Mouse (Mus musculus) activated CD4-positive, CD25-positive, alpha-beta regulatory T cell, adult 4 months (primary cell): ENCODE measurements around the gene Tbce. TPM values are rescaled to one million over a fixed set of nuclear protein-coding genes. Genes with fewer than 3 reads are reported as not detected.
"Not testable (repeated sequence)": the region's sequence is repeated elsewhere in the genome, so short reads cannot be mapped to it uniquely, and the experiment has no call there.

ENCODE experiments used
- ATAC-seq: one replicate; pipeline ENCODE4 v1.8.0; 2017
- polyA plus RNA-seq, 2 experiments: library from polyadenylated mRNA; unstranded; fragments of 100-300 nt; shearing (Covaris generic); gene quantifications; one replicate each; pipeline ENCODE4 v1.2.1; 2017

Tbce gene
- polyA plus RNA-seq, 2 experiments from 2014 or later = 75.9 to 78.6 TPM

GRCm38 (mm10) chr13:14033309-14034072, 5.9 kb downstream of the Tbce start:
- no peak for ATAC-seq

- ATAC-seq = no peak
Observed at GRCm38 (mm10) chr13:14026154-14026820, 13.2 kb downstream of the Tbce start.

- ATAC-seq = no peak
Observed at GRCm38 (mm10) chr13:14025554-14025953, 13.9 kb downstream of the Tbce start.

- not testable (repeated sequence) for ATAC-seq
Observed at GRCm38 (mm10) chr13:14021417-14021816, 18.0 kb downstream of the Tbce start.

- no peak for ATAC-seq
Observed at GRCm38 (mm10) chr13:14018852-14019251, 20.6 kb downstream of the Tbce start.

GRCm38 (mm10) chr13:14018283-14018682, 21.2 kb downstream of the Tbce start:
- ATAC-seq = no peak

- ATAC-seq = no peak
Observed at GRCm38 (mm10) chr13:14015609-14016008, 23.8 kb downstream of the Tbce start.

GRCm38 (mm10) chr13:14014540-14014939, 24.9 kb downstream of the Tbce start:
- ATAC-seq = no peak

GRCm38 (mm10) chr13:14014001-14014400, 25.4 kb downstream of the Tbce start:
- no peak for ATAC-seq

- peak; percentile 89 for ATAC-seq
Observed at GRCm38 (mm10) chr13:14011454-14011995, 27.9 kb downstream of the Tbce start.

- ATAC-seq = no peak
Observed at GRCm38 (mm10) chr13:14006056-14006455, 33.4 kb downstream of the Tbce start.

GRCm38 (mm10) chr13:14004999-14005398, 34.4 kb downstream of the Tbce start:
- no peak for ATAC-seq

GRCm38 (mm10) chr13:14004086-14004485, 35.4 kb downstream of the Tbce start:
- ATAC-seq = no peak

- ATAC-seq = no peak
Observed at GRCm38 (mm10) chr13:14002706-14003105, 36.7 kb downstream of the Tbce start.

GRCm38 (mm10) chr13:13997476-13997875, 42.0 kb downstream of the Tbce start:
- ATAC-seq = no peak

GRCm38 (mm10) chr13:13995046-13995445, 44.4 kb downstream of the Tbce start:
- ATAC-seq = no peak

GRCm38 (mm10) chr13:13993041-13993440, 46.4 kb downstream of the Tbce start:
- ATAC-seq = no peak

- ATAC-seq = no peak
Observed at GRCm38 (mm10) chr13:13990391-13990790, 49.0 kb downstream of the Tbce start.

GRCm38 (mm10) chr13:13989135-13989534, 50.3 kb downstream of the Tbce start:
- ATAC-seq = no peak

- ATAC-seq = no peak
Observed at GRCm38 (mm10) chr13:13983523-13983922, 55.9 kb downstream of the Tbce start.

- ATAC-seq = not testable (repeated sequence)
Observed at GRCm38 (mm10) chr13:13981842-13982241, 57.6 kb downstream of the Tbce start.

- no peak for ATAC-seq
Observed at GRCm38 (mm10) chr13:13969796-13970195, 69.6 kb downstream of the Tbce start.

- ATAC-seq = no peak
Observed at GRCm38 (mm10) chr13:13968629-13969111, 70.8 kb downstream of the Tbce start.

GRCm38 (mm10) chr13:13966172-13966571, 73.3 kb downstream of the Tbce start:
- ATAC-seq = no peak
